Mouse (Mus musculus) brain, embryonic 18.5 days (tissue): ENCODE measurements around the gene Ace.
"Not testable (repeated sequence)": the region's sequence is repeated elsewhere in the genome, so short reads cannot be mapped to it uniquely, and the experiment has no call there.

Experiments
- DNase-seq: peaks from one replicate; pipeline ENCODE4 v3.0.0-alpha.2; 2012; ENCODE audit warnings: low read depth, low spot score

The Ace gene

DNA sequence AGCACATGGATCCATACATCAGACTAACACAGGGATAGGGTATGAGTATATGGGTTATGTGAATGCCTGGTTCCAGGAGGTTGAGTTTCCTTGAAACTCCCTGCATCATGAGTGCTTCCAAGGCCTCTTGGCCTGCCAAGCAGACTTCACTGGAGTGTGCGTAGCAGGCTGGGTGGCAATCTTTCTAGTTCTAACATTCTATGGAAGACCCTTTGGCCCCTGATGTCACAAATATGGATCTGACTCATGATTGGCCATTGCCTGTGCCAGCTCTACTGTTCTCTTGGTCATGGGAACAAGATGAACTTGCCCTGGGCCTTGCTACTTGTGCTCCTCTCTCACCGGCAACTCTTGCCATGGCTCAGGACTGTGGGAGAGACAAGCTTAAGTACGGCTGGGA lies 26.6 kb downstream of the Ace start, which contains the start of gene Ace3:
Gene Ace3 (plus strand): TSS at position 301 of the 400 bp plus-strand sequence.
- DNase-seq, result no peak

DNA sequence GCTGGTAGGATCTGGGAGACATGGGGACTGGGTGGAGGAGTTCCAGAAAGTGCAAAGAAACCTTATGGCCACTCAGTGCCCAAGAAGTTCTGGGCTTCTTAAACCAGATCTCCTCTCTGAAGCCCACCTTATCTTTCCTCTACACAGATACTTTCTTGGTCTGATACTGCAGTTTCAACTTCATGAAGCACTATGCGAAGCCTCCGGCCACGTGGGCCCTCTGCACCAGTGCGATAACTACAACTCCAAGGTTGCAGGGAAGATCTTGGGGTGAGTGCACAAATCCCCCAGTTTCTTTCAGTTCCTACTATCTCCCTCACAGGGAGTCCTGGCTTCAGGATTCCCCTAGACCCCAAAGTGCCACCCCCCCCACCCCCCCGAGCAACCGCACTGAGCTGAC lies 32.3 kb downstream of the Ace start:
- DNase-seq, result no peak

DNA sequence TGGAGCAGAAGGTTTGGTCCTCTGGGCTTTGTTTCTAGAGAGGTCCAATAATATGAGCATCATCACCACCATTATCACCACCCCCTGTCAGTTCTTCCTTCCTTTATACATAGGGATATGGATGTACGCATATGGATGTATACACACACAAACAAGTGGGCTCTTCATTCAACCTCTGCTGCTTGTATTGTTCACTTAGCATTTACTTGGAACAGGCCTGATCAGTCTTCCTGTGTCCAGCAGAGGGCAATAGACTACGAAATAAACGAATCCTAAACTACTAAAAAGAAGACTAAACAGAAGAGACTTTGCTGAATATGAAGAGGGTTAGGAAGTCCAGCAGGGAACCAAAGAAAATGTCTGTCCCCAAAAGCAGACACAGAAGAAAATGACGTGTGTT lies 34.0 kb downstream of the Ace start:
- DNase-seq, result no peak

DNA sequence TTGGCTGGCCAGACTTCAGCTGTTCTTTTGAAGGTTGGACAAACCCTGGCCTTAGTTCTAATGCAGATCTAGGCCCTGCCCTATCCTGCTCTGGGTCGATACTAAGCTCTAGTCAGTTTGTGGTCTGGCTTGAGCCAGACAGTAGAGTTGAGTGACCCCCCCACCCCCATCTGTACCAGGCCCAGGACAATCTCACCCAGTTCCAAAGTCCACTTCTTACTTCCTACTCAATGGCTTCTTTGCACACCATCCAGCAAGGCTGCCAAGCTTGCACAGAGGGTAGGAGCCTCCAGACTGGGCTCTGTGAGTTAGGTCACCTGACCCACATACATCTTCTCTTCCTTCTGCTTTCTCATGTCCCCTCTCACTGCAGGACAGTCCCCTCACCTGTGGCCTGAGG lies 36.8 kb downstream of the Ace start:
- no peak for DNase-seq

DNA sequence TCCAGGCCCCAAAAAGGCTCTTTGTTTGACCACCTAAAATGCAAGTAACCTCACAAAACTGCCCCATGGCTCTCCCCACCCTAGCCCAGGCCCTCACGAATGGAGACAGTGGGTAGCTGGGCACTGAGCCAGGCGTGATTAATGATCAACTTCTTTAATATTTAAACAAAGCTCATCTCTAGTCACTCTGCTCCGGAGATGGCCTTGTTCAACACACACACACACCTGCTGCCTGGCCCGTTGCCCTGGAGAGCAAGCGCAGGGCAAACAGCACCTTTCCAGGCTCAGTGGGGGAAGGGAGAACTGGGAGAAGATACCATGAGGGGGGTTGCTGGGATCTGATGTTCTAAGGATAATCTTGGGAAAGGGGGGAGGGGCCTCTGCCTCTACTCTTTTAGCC lies 38.2 kb downstream of the Ace start:
- no peak for DNase-seq

DNA sequence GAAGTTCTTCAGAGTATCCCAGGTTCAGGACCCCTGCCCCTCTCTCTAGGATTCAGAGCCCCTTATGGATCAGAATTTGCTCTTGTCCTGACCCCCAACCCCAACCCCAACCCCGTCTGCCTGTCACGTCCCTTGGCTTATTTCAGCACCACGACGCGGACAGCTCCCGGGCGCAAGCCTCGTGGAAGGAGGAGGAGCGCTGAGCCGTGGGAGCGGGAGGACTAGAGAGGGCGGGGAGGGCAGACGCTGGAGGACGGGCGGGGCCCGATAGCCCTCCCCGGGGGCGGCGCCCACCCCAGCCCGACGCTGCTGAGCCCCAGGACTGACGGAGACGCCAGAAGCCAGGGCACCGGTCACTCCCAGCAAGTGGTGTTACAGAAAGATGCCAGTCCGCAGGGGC lies 40.1 kb downstream of the Ace start, which contains the start of gene Kcnh6:
Gene Kcnh6 (plus strand): TSS at position 304 of the 400 bp plus-strand sequence.
- no peak for DNase-seq

DNA sequence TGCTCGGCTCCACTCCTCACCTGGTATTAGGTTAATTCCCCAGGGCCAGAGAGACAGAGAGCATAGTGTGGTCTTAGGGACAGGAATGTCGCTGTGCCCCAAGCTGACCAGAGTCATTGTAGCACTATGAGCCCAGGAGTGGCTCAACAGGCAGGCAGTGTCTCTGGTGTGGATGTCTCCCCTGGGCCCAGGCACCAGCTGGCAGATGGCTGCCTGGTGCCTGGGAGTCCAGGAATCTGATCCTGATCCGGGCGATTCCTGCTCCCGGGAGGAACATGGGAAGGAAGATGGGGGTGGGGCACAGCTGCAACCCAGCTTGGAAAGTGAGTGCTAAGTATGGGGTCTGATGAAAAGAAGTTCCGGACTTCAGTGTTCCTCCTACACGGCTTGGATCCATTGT lies 45.0 kb downstream of the Ace start:
- DNase-seq, result no peak

DNA sequence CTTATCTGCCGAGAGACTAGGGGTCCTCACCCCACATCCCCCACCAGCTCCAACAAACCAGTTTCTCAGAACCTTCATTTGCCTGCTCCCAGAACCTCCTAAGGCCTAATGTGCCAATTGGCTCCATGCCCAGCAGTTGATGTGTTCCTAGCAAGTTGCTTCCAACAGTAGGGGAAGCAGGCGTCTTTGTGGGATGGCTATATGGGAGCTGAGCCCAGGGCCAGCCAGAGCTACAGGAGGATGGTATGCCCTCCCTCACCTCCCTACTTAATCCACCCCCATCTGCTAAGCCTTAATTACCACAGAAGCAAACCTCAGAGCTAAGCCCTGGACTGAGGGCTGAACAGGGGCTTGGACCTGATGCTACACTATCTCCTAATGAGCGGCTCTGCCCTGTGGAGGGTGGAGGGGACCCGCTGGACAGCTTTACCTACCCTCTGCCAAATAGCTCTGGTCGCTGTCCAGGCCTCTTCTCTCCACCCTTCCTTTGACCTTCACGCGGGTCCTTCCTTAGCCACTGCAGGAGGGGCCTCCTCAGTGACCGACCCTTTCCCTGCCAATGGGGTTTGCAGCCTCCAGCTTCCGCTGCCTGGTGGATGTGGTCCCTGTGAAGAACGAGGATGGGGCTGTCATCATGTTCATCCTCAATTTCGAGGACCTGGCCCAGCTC lies 45.9 kb downstream of the Ace start:
- no peak for DNase-seq

DNA sequence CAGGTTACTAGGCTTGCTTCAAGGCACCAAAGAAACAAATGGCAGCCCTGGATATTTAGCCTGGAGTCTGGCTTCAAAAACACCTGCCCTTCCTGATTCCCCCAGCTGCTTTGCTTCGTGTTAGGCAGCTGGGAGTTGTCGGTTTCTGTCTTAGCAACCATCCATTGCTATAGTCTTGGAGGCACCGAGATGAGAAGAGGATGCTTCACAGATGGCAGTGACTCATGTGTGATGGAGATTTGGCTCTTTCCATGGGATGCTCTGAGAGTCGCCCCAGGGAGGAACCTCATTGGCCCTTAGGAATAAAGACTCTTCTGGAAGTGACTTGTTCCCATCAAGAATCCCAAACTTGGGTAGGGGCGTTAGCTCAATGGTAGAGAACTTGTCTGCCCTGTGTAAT lies 48.7 kb downstream of the Ace start:
- no peak for DNase-seq

DNA sequence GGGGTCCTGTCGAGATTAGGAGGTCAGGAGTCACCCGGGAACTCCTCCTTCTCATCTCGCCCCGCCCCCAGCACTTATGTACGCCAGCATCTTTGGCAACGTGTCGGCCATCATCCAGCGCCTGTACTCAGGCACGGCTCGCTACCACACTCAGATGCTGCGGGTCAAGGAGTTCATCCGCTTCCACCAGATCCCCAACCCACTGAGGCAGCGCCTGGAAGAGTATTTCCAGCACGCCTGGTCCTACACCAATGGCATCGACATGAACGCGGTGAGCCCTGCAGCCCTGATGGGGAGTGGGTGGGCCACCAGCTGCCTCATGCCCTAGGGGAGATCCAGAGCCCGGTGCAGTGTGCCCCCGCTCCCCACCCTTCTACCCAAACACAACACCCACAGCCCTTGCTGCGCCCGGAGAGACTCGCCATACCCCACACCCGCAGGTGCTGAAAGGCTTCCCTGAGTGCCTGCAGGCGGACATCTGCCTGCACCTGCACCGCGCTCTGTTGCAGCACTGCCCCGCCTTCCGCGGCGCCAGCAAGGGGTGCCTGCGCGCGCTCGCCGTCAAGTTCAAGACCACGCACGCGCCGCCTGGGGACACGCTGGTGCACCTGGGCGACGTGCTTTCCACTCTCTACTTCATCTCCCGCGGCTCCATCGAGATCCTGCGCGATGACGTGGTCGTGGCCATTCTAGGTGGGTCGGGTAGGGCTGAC lies 52.5 kb downstream of the Ace start:
- no peak for DNase-seq

DNA sequence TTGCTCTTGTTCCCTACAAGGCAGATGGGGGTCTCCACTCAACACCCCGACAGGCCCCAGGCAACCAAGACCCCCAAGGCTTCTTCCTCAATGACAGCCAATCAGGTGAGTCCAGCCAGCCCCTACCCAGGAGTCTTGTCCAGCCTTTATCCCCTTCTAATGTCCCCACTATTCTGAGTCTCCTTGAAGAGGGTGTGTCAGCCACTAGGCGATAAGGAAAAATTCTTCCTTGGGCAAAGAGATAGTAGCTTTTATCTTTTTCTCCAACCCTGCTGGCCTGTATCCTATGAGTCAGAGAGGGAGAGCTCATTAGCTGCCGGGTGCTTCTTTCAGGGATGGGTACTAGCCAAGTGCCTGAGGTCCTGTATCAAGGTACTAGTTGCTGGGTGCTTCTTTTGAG lies 58.0 kb downstream of the Ace start:
- DNase-seq, result no peak

DNA sequence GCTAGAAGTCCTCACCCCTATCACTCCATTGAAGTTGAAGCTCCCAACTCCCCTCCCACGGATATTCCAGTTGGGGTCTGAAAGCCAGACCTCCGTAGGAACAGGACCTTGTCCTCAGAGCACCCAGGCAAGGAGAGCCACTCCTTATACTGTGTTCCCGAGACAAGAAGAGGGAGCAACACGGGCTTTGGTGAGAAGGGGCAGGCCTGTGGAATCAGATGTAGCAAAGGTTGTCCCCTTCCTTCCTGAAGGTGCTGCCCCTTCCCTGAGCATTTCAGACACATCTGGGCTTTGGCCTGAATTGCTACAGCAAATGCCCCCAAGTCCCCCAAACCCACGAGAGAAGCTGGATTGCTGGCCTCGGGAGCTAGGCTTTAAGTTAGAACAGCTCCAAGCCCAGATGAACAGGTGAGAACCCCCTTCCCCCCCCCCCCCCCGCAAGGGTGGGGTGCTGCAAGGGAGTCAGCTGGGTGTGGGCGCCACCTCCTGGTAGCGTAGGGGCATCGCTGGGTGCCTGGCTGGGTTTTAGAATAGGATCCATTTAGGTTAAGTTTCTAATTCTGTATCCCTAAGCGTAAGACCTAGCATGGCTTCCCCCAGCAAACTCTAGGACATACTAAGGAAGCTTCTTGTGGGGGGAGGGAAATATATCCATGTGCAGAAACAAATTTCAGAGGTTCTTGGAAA lies 58.9 kb downstream of the Ace start:
- DNase-seq, result no peak

DNA sequence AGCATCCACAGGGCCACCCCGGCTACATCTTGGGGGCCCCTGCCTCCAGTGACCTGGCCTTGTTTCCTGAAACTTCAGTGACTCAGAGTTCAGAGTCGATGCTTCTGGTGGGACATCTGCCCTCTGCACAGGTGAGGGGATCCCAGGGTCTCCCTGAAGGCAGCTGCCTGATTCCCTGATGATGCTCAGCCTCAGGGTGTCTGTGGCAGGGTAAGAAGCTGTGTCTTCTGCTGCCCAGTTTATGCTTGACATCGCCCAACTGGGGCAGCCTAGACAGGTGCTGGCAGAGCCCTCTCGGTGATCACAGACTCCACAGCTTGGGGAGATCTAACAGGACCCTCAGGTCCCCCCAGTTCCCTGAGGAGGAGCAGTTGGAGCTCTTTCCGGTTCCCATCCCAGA lies 59.9 kb downstream of the Ace start:
- DNase-seq, result no peak

DNA sequence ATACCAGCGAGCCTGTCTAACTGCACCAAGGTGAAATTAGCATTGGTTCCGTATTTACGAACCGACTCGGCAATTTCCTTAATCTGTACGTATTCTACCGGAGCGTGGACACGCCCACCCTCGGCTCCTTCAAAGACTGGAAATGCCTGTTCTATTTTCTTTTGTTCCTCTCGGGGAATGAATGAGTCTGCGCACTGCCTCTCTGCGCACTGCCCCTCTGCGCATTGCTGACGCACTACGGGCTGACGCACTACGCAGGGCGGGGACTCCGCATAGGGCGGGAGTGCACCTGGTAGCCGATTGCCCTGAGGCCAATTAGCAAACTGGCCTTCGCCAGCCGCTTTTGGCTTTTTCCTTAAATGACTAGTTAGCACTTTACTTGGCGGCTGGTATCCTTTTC lies 64.3 kb downstream of the Ace start:
- DNase-seq, result not testable (repeated sequence)

DNA sequence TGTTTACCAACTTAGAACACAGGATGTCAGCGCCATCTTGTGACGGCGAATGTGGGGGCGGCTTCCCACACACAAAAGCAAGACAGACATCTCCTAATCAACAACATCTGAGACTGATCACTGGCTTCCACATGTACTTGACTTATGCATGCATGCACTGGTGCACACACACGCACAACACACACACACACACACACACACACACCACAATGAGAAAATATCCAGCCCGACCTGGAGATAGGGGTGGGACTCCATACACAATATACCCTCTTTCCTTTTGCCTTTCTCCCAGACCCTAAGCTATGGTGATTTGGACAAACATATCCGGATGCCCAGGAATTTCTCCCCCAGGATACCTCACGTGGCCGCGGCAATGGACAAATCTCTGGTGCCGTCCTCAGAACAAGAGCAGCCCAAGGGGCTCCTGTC lies 65.8 kb downstream of the Ace start:
- DNase-seq, result no peak

DNA sequence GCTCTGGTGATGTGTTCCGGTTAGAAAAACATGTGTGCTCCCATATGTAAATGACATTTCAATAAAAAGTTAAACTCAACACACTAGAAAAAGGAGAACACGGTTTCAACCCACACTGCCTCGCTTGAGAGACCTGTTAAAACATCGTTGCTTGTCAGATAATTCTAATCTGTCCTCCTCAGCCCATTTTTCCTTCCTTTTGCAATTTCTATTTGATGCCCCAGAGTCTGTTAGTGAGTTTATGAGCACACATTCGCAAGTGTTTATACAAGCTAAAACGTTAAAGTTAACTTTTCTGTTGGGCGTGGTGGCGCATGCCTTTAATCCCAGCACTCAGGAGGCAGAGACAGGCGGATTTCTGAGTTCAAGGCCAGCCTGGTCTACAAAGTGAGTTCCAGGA lies 67.2 kb downstream of the Ace start:
- DNase-seq, result no peak

DNA sequence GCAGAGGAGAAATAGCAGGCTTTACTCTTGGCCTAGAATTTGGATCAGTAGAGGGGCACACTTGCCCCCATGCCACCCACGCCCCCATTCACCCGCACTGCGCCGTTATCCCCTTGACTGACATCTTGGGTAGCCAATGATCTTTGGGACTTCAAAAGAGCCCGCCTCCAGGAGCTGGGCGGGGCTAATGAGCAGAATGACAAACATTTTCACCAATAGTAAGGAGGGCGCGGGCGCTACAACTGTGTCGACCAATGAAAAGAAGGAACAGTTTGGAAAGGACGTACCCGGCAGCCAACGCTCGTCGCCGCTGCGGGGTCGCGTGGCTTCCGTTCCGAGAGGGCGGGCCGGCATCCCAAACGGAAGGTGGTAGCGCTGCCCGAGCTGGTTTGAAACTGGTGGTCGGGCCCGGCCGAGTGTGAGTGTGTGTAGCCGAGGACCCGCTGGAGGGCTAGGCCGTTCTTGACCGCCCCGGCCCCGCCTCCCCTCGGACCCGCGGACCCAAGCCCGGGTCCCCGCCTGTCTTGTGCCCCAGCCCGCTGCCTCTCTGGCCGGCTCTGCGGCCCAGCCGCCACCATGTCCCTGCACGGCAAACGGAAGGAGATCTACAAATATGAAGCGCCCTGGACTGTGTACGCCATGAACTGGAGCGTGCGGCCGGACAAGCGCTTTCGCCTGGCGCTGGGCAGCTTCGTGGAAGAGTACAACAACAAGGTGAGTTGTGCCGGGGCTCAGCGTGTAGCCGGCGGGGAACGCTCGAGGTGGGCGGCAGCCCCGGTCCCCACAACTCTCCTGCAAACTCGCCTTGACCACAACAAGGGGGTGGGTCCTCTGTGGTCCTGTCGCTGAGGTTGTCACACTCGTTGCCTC lies 69.0 kb downstream of the Ace start, which contains the start of gene Dcaf7:
Gene Dcaf7 (plus strand): TSS at position 325 of the 870 bp plus-strand sequence.
- peak; percentile 96 for DNase-seq

DNA sequence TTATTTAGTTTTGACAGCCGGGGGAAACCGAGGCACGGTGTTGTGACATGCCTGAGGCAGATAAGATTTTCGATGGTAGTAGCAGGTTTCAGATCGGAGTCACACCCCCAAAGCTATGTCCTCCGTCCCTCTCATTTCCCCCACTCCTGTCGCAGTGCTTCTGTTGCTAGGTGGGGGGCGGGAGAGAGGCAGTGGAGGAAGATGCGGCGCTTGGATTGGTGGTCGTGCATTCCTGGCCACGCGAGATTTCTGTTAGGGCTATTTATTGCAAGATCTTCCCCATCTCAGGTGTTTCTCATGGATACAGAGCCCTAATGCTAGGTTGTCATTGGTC lies 69.6 kb downstream of the Ace start:
- peak; percentile 69 for DNase-seq
